Mouse (Mus musculus): ENCODE data around the gene Cd200r1. TPM values are rescaled to one million over a fixed set of nuclear protein-coding genes. Genes with fewer than 3 reads are reported as not detected.
A peak's percentile ranks its signal among the peaks of the same experiment; 100 is the strongest.
"Not testable (repeated sequence)": the region's sequence is repeated elsewhere in the genome, so short reads cannot be mapped to it uniquely, and the experiment has no call there.

Cd200r1 gene
- polyA plus RNA-seq, 1 experiment from 2014 or later, result 1.5 TPM

- no peak overlapping the region for H3K9ac ChIP-seq
- WGBS, result 47% methylated on average over 2 of the region's 2 CpGs
- ATAC-seq (ENCODE audit: borderline replicate concordance, extremely low read depth, low FRiP score, low TSS enrichment), result no peak
- no peaks in the 10 kb centered on the region for H3K27me3 ChIP-seq
- no peaks in the 10 kb centered on the region for H3K4me1 ChIP-seq
- H3K9me3 ChIP-seq, result no peaks in the 10 kb centered on the region
- H3K4me2 ChIP-seq, result no peak overlapping the region
- H3K36me3 ChIP-seq, result no peaks in the 10 kb centered on the region
- H3K4me3 ChIP-seq, result no peak overlapping the region
- H3K27ac ChIP-seq, result no peak overlapping the region
Measured at GRCm38 (mm10) chr16:44767967-44768366, 2.4 kb downstream of the Cd200r1 start.

- Histone ChIP-seq H3K4me3 (no peak overlapping the region), H3K4me2 (no peak overlapping the region), H3K9ac (no peak overlapping the region), H3K36me3 (no peaks in the 10 kb centered on the region), H3K27me3 (no peaks in the 10 kb centered on the region), H3K4me1 (no peaks in the 10 kb centered on the region), H3K27ac (no peak overlapping the region), H3K9me3 (no peaks in the 10 kb centered on the region)
- whole genome bisulfite sequencing, result 67% methylated on average over 6 of the region's 6 CpGs
- ATAC-seq (ENCODE audit: borderline replicate concordance, extremely low read depth, low FRiP score, low TSS enrichment), result no peak
Measured at GRCm38 (mm10) chr16:44772577-44772976, 7.0 kb downstream of the Cd200r1 start.

- no peaks in the 10 kb centered on the region for H3K4me1 ChIP-seq
- no peak for ATAC-seq (ENCODE audit: borderline replicate concordance, extremely low read depth, low FRiP score, low TSS enrichment)
- 78% methylated on average over 3 of the region's 3 CpGs for WGBS
- no peak overlapping the region for H3K4me2 ChIP-seq
- H3K27me3 ChIP-seq, result no peaks in the 10 kb centered on the region
- H3K36me3 ChIP-seq, result no peaks in the 10 kb centered on the region
- no peaks in the 10 kb centered on the region for H3K9me3 ChIP-seq
- no peak overlapping the region for H3K4me3 ChIP-seq
- H3K27ac ChIP-seq, result no peak overlapping the region
- H3K9ac ChIP-seq, result no peak overlapping the region
Measured at GRCm38 (mm10) chr16:44773673-44774072, 8.1 kb downstream of the Cd200r1 start.

- H3K4me1 ChIP-seq, result no peaks in the 10 kb centered on the region
- no peaks in the 10 kb centered on the region for H3K27me3 ChIP-seq
- H3K4me3 ChIP-seq, result no peak overlapping the region
- H3K9me3 ChIP-seq, result no peaks in the 10 kb centered on the region
- no peak overlapping the region for H3K9ac ChIP-seq
- H3K27ac ChIP-seq, result no peak overlapping the region
- no peak overlapping the region for H3K4me2 ChIP-seq
- no peaks in the 10 kb centered on the region for H3K36me3 ChIP-seq
- ATAC-seq (ENCODE audit: borderline replicate concordance, extremely low read depth, low FRiP score, low TSS enrichment), result no peak
- WGBS, result 82% methylated on average over 6 of the region's 6 CpGs
Measured at GRCm38 (mm10) chr16:44774201-44774600, 8.7 kb downstream of the Cd200r1 start.

GRCm38 (mm10) chr16:44778538-44779147, 13.1 kb downstream of the Cd200r1 start:
- Histone ChIP-seq H3K4me2 (peak overlapping the region; percentile 45), H3K27me3 (no peaks in the 10 kb centered on the region), H3K36me3 (no peaks in the 10 kb centered on the region), H3K9ac (no peak overlapping the region), H3K27ac (no peak overlapping the region), H3K4me1 (no peaks in the 10 kb centered on the region), H3K9me3 (no peaks in the 10 kb centered on the region), H3K4me3 (peak overlapping the region; percentile 12)
- peak; percentile 57; the same call in 1 of the 2 replicates for ATAC-seq (ENCODE audit: borderline replicate concordance, extremely low read depth, low FRiP score, low TSS enrichment)
- WGBS, result 35% methylated on average over 17 of the region's 17 CpGs

- no peak overlapping the region for H3K9ac ChIP-seq
- no peaks in the 10 kb centered on the region for H3K27me3 ChIP-seq
- WGBS, result 89% methylated on average over 5 of the region's 5 CpGs
- H3K27ac ChIP-seq, result no peak overlapping the region
- H3K4me3 ChIP-seq, result no peak overlapping the region
- no peaks in the 10 kb centered on the region for H3K4me1 ChIP-seq
- no peaks in the 10 kb centered on the region for H3K36me3 ChIP-seq
- ATAC-seq (ENCODE audit: borderline replicate concordance, extremely low read depth, low FRiP score, low TSS enrichment), result no peak
- no peak overlapping the region for H3K4me2 ChIP-seq
- H3K9me3 ChIP-seq, result no peaks in the 10 kb centered on the region
Measured at GRCm38 (mm10) chr16:44779494-44779893, 14.0 kb downstream of the Cd200r1 start.

GRCm38 (mm10) chr16:44780751-44781150, 15.2 kb downstream of the Cd200r1 start:
- Histone ChIP-seq H3K4me2 (no peak overlapping the region), H3K4me3 (no peak overlapping the region), H3K36me3 (no peaks in the 10 kb centered on the region), H3K4me1 (no peaks in the 10 kb centered on the region), H3K9me3 (no peaks in the 10 kb centered on the region), H3K27me3 (no peaks in the 10 kb centered on the region), H3K9ac (no peak overlapping the region), H3K27ac (no peak overlapping the region)
- WGBS, result 68% methylated on average over 4 of the region's 4 CpGs
- no peak for ATAC-seq (ENCODE audit: borderline replicate concordance, extremely low read depth, low FRiP score, low TSS enrichment)

GRCm38 (mm10) chr16:44786934-44787333, 21.4 kb downstream of the Cd200r1 start:
- Histone ChIP-seq H3K9ac (no peak overlapping the region), H3K4me3 (no peak overlapping the region), H3K4me2 (no peak overlapping the region), H3K4me1 (no peaks in the 10 kb centered on the region), H3K27me3 (no peaks in the 10 kb centered on the region), H3K27ac (no peak overlapping the region), H3K36me3 (no peaks in the 10 kb centered on the region), H3K9me3 (no peaks in the 10 kb centered on the region)
- WGBS, result 77% methylated on average over 1 of the region's 1 CpGs
- no peak for ATAC-seq (ENCODE audit: borderline replicate concordance, extremely low read depth, low FRiP score, low TSS enrichment)

- no peak for ATAC-seq (ENCODE audit: borderline replicate concordance, extremely low read depth, low FRiP score, low TSS enrichment)
Measured at GRCm38 (mm10) chr16:44794416-44794815, 28.9 kb downstream of the Cd200r1 start.

GRCm38 (mm10) chr16:44805976-44806375, 40.4 kb downstream of the Cd200r1 start:
- H3K4me3 ChIP-seq, result no peak overlapping the region
- H3K9me3 ChIP-seq, result no peaks in the 10 kb centered on the region
- no peak overlapping the region for H3K4me2 ChIP-seq
- no peaks in the 10 kb centered on the region for H3K27me3 ChIP-seq
- no peak overlapping the region for H3K27ac ChIP-seq
- no peak for ATAC-seq (ENCODE audit: borderline replicate concordance, extremely low read depth, low FRiP score, low TSS enrichment)
- H3K4me1 ChIP-seq, result no peaks in the 10 kb centered on the region
- H3K36me3 ChIP-seq, result no peaks in the 10 kb centered on the region
- H3K9ac ChIP-seq, result no peak overlapping the region

More at GRCm38 (mm10) chr16:44794416-44794815, 28.9 kb downstream of the Cd200r1 start:
- Histone ChIP-seq H3K27me3 (no peaks in the 10 kb centered on the region), H3K9me3 (no peaks in the 10 kb centered on the region), H3K4me2 (no peak overlapping the region), H3K4me3 (no peak overlapping the region), H3K36me3 (no peaks in the 10 kb centered on the region), H3K27ac (no peak overlapping the region), H3K4me1 (no peaks in the 10 kb centered on the region), H3K9ac (no peak overlapping the region)

- not testable (repeated sequence) for H3K27me3 ChIP-seq
Measured at GRCm38 (mm10) chr16:44810223-44810622, 44.7 kb downstream of the Cd200r1 start.

GRCm38 (mm10) chr16:44811544-44811943, 46.0 kb downstream of the Cd200r1 start, which contains the start of gene Cd200r4:
Cd200r4 (plus strand) TSS chr16:44811733.
- no peak within 1 kb of the TSS for H3K4me2 ChIP-seq
- H3K27me3 ChIP-seq, result no peaks in the 10 kb centered on the region
- no peak within 1 kb of the TSS for H3K4me3 ChIP-seq
- ATAC-seq (ENCODE audit: borderline replicate concordance, extremely low read depth, low FRiP score, low TSS enrichment), result no peak
- no peak within 1 kb of the TSS for H3K9ac ChIP-seq
- no peak within 1 kb of the TSS for H3K27ac ChIP-seq
- no peaks in the 10 kb centered on the region for H3K36me3 ChIP-seq
- WGBS, result 83% methylated on average over 3 of the region's 3 CpGs
- no peaks in the 10 kb centered on the region for H3K9me3 ChIP-seq
- H3K4me1 ChIP-seq, result no peaks in the 10 kb centered on the region

More at GRCm38 (mm10) chr16:44810223-44810622, 44.7 kb downstream of the Cd200r1 start:
- not testable (repeated sequence) for ATAC-seq (ENCODE audit: borderline replicate concordance, extremely low read depth, low FRiP score, low TSS enrichment); H3K4me1 ChIP-seq; H3K9ac ChIP-seq; H3K9me3 ChIP-seq; H3K4me3 ChIP-seq; H3K4me2 ChIP-seq; H3K36me3 ChIP-seq; H3K27ac ChIP-seq
- WGBS, result 96% methylated on average over 4 of the region's 4 CpGs

Measured in lung, embryonic 15.5 days (tissue).